Mouse (Mus musculus) heart, adult 2 months (tissue): Measurements from ENCODE around the gene Mosmo.

Experiments
- CTCF ChIP-seq: fragments of 200-600 bp; IDR thresholded peaks from 2 replicates; pipeline ENCODE4 v1.8.1; 2022; ENCODE audit warnings: antibody characterized with exemption, mild to moderate bottlenecking, moderate library complexity
- EP300 ChIP-seq: fragments of 200-500 bp; IDR thresholded peaks from 2 replicates; pipeline ENCODE4 v1.6.1; 2011; ENCODE audit warnings: low read depth, low read length, control low read depth; ENCODE audit not compliant: insufficient read depth
- POLR2A ChIP-seq: fragments of 200-500 bp; IDR thresholded peaks from 2 replicates; pipeline ENCODE4 v1.6.1; 2011; ENCODE audit warnings: mild to moderate bottlenecking, low read depth, low read length, control low read depth; ENCODE audit not compliant: insufficient read depth

DNA sequence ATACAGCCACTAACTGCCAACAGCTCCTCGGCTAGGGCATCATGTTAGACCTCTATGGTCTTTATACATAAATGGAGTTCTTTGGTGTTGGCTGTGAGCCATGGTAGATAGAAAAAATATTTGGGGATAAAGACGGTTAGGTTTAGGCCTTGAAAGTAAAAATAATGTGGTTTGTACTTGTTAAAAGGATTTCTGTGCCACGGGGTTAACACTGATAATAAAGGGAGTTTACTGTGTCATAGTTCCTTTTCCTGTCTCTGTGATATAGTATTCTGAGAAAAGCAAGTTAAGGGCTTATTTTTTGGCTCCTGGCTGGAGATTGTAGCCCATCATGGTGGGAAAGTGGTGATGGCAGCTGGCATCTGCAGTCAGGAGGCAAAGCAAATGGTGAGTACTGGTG is 26.5 kb downstream of the Mosmo start:
- no peak for TF ChIP-seq CTCF
- TF ChIP-seq POLR2A, result no peak
- no peak for TF ChIP-seq EP300
